Mouse (Mus musculus) bone marrow, adult 2 months (tissue): Measurements from ENCODE around the gene Fads2. TPM values are rescaled to one million over a fixed set of nuclear protein-coding genes. Genes with fewer than 3 reads are reported as not detected.
"Not testable (repeated sequence)": the region's sequence is repeated elsewhere in the genome, so short reads cannot be mapped to it uniquely, and the experiment has no call there.

Source experiments
- H3K27ac ChIP-seq: fragments of 200-500 bp; 2 replicates; pipeline ENCODE4 v1.5.1; 2012; ENCODE audit warnings: low read depth, mild to moderate bottlenecking, control low read depth, inconsistent platforms, low read length; ENCODE audit not compliant: control insufficient read depth, poor library complexity, insufficient read depth
- H3K4me1 ChIP-seq: fragments of 200-500 bp; 2 replicates; pipeline ENCODE4 v1.6.1; 2011; ENCODE audit warnings: low read length; ENCODE audit not compliant: control insufficient read depth, insufficient read depth
- H3K4me3 ChIP-seq: fragments of 200-500 bp; replicated peaks from 2 replicates; pipeline ENCODE3; 2011; ENCODE audit warnings: mild to moderate bottlenecking, low read depth, low read length, control low read depth; ENCODE audit not compliant: control insufficient read depth
- CTCF ChIP-seq: fragments of 200-500 bp; IDR thresholded peaks from 2 replicates; pipeline ENCODE4 v1.5.1; 2011; ENCODE audit warnings: low read length, control low read depth; ENCODE audit not compliant: control insufficient read depth, insufficient read depth
- POLR2A ChIP-seq: fragments of 200-500 bp; IDR thresholded peaks from 2 replicates; pipeline ENCODE4 v1.6.1; 2011; ENCODE audit warnings: low read depth, mild to moderate bottlenecking, control low read depth, low read length, borderline replicate concordance; ENCODE audit not compliant: control insufficient read depth
- WGBS: fragments of 180-500 bp; shearing (Covaris S2); methylation state at CpG from one replicate; pipeline ENCODE4 v1.1.7; 2018; 5-methylcytosine and 5-hydroxymethylcytosine counted together
- polyA plus RNA-seq: library from polyadenylated mRNA; stranded (reverse); fragments of >200 nt; gene quantifications from 2 replicates; pipeline ENCODE4 v1.2.4, GENCODE M21; 2011; ENCODE audit warnings: low replicate concordance; ENCODE audit not compliant: missing spikeins, insufficient read depth, insufficient read length

Gene Fads2
- polyA plus RNA-seq, result 10.1 and 17.5 TPM in 2 replicates

DNA sequence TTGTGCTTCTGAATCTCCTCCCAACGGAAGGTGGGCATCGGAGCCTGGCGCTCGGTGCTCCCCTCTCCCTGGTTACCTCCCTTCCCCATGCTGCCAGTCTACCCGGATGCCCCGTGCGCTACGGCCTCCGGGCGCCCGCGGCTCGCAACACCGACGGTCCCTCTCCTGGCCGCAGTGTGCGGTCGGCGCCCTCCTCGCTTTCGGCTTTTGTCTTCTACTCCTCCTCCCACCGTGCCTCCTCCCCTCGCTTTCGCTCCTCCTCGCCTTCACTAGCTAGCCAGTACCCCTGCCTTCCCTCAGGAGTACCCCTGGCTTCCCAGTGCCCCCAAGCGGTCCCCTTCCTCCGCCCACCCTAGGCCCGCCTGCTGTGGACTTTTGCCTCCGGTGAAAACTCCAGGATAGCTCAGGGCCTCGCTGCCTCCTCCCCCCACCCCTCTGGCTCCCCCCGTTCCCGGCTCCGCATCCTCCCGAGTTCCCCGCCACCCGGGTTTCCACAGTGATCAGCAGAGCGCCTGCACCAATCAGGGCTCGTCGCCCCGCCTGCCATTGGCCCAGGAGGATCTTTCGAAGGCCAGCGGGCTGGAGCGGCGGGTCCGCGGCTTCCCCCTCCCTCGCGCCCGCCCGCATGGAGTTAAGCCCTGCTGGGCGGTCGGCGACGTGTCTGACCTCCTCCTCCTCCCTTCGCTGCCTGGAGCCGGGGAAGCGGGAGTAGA lies at the start of gene Fads2:
Gene Fads2, minus strand, starts transcription at position 406 of the 713 bp plus-strand sequence.
- Histone ChIP-seq H3K4me3 (peak within 1 kb of the TSS; percentile 77), H3K27ac (peak within 1 kb of the TSS; percentile 28; the same call in 1 of the 2 replicates), H3K4me1 (no peaks in the 10 kb centered on the region; the same call in 1 of the 2 replicates)
- TF ChIP-seq CTCF, result 0 out of 2 replicates have a peak, but pooled peaks have one; percentile 4
- TF ChIP-seq POLR2A, result peak; percentile 62; the same call in 1 of the 2 replicates
- WGBS, result 1% methylated on average over 57 of the region's 57 CpGs

DNA sequence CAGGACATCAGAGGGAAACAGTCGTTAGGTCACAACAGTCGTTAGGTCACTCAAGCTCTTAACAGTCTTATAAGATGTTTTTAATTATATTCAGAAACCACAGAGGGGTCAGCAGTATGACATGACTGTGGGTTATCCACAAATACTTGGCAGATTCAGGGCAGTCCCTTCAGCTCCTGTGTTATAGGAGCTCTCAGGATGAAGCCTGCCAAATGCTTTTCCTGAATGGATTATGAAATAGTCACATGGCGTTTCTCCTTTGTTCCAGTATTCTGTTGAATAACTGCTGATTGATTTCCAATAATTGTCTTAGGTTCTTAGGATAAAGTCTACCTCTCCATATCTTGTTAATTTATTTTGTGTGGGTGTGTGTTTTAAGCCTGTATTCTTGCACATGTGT lies 47.6 kb upstream of the Fads2 start:
- H3K4me1 ChIP-seq, result no peaks in the 10 kb centered on the region
- WGBS, result 69% methylated on average over 3 of the region's 3 CpGs
- no peak overlapping the region for H3K27ac ChIP-seq
- no peak overlapping the region for H3K4me3 ChIP-seq
- TF ChIP-seq CTCF, result no peak
- TF ChIP-seq POLR2A, result no peak

DNA sequence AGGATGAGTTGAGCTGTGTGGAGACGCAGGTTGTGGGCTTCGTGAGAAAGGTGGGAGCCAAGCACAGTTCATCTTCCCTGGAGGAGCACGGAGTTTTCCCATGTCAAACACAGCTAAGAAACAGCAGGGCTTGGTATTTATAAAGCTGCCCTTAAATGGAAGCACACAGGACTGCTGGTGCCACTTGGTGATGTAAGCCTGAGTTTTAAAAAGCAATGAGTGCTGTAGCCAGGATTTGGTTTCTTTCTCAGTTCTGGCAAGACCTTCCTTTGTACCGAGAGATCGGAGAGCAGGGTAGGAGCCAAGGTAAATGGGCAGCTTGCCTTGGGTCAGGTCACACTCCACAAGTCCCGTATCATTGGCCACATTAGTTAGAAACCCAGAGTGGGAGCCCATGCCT lies 47.0 kb upstream of the Fads2 start:
- H3K4me1 ChIP-seq, result no peaks in the 10 kb centered on the region
- 85% methylated on average over 6 of the region's 6 CpGs for WGBS
- no peak overlapping the region for H3K27ac ChIP-seq
- TF ChIP-seq POLR2A (no peak), CTCF (no peak)
- H3K4me3 ChIP-seq, result no peak overlapping the region

DNA sequence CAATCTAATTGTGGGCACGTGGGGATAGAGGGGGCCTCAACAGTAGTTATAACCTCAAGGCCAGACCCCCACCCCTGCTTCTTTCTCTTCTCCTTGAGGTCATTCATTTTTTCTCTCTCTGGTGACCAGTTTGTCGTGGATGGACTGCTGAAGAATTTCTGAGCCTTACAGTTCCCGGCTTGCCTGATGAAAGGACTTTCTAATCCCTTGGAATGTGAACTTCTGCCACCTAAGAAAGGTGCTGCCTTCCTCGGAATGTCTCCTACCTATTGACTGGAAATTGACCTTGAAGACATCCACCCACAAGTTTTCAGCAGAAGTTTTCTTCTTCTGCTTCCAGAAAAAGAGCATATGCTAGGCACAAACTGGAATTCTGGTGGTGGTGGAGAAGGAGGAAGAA lies 42.9 kb upstream of the Fads2 start:
- WGBS, result 56% methylated on average over 4 of the region's 4 CpGs
- no peak for TF ChIP-seq CTCF
- no peaks in the 10 kb centered on the region for H3K4me1 ChIP-seq
- no peak overlapping the region for H3K4me3 ChIP-seq
- H3K27ac ChIP-seq, result no peak overlapping the region

DNA sequence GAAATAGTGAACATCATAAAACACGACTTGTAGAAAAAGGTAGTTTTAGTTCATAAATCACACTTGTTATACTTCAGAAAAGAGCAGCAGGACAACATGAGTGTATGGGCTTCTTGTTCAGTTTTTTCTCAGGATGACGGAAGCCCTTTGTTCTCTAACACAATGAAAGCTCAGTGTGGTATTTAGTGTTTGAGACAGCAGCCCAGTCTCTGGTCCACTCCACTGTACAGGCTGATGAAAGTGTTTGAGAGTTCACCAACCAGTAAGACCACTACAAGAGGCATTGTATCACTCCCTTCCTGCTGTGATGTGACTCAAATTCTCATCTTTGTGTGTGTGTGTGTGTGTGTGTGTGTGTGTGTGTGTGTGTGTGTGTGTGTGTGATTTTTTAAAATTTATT lies 42.1 kb upstream of the Fads2 start:
- no peak for TF ChIP-seq POLR2A
- Histone ChIP-seq H3K4me3 (no peak overlapping the region), H3K4me1 (no peaks in the 10 kb centered on the region), H3K27ac (no peak overlapping the region)
- whole genome bisulfite sequencing, result 61% methylated on average over 2 of the region's 2 CpGs

DNA sequence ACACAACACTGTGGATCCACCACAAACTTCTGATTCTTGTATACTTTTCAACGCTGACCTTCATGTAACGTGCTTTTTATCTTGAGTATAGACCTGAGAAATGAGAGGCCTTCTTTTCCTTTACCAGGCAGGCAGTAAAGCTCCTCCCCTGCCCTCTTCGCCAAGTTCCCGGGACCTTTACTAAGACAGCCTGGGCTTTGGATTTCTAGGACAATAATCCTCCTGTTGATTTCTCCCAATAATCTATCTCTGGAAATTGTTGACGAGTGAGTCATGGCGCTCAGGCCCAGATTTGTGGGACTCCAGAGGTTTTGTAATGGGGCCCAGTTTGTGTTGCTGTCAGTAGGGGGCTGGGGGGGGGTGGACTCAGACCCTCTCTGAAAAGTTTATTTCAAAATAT lies 38.2 kb upstream of the Fads2 start:
- WGBS, result 86% methylated on average over 6 of the region's 6 CpGs
- Histone ChIP-seq H3K4me3 (no peak overlapping the region), H3K4me1 (no peaks in the 10 kb centered on the region), H3K27ac (no peak overlapping the region)
- TF ChIP-seq CTCF, result no peak
- no peak for TF ChIP-seq POLR2A

DNA sequence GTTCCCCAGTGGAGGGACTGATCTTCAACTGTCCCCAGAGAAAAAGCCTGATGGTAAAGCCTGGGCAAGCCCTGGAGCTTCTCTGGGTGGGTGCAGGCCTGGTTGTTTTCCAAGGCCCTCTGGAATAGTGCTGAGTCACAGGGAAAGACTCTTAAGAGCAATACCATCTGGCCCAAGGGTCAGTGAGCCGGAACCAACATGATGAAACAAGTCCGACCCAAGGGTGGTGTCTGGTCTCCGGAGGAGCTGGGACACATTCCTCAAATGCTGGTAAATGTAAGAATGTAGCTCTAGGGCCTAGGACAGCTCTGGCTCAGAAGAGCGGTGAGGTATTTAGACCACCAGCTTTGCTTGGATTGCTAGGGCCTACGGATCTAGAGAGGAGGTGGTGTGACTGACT lies 35.9 kb upstream of the Fads2 start:
- TF ChIP-seq POLR2A (no peak), CTCF (no peak)
- Histone ChIP-seq H3K27ac (no peak overlapping the region), H3K4me1 (no peaks in the 10 kb centered on the region), H3K4me3 (no peak overlapping the region)
- WGBS, result 75% methylated on average over 5 of the region's 5 CpGs

DNA sequence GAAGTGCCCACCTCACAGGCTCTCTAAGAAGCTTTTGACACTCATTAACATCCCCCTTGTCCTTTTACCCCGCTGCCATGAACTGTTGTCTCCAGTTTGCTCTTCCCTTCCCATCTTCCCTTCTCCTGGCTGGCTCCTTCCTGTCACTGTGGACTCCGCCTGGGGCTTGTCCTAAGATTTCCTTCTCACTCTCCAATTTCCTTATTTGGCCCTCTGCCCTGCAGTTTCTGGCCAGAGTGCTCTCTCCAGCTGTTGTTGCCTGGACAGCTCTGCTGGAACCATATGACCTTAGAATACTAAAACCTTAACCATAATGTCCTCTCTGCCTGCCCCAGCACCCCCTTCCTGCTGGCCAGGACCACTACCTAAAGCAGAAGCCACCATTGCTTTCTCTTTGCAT lies 33.1 kb upstream of the Fads2 start:
- H3K27ac ChIP-seq, result no peak overlapping the region
- no peak for TF ChIP-seq CTCF
- TF ChIP-seq POLR2A, result no peak
- 69% methylated on average over 2 of the region's 2 CpGs for WGBS
- no peaks in the 10 kb centered on the region for H3K4me1 ChIP-seq
- H3K4me3 ChIP-seq, result no peak overlapping the region

DNA sequence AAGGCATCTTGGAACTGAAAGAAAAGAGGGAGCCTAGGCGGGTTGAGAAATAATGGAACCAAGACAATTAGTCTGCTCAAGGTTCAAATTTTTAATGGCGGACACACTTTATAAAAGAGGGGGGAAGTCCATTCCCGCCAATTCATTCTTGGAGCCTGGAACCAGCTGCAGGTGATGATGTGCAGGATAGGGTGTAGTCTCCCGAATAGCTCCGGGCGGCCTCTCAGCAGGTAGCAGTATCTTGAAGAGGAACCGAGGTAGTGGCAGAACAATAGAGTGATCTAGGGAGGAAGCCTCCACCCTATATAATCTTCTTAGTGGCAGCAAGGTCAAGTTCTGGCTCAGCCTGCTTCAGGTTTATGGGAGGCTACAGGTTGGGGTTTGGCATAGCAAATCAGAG lies 28.0 kb upstream of the Fads2 start:
- H3K4me3 ChIP-seq, H3K4me1 ChIP-seq, H3K27ac ChIP-seq: not testable (repeated sequence)
- 76% methylated on average over 7 of the region's 7 CpGs for WGBS
